In the genomic region with DNA sequence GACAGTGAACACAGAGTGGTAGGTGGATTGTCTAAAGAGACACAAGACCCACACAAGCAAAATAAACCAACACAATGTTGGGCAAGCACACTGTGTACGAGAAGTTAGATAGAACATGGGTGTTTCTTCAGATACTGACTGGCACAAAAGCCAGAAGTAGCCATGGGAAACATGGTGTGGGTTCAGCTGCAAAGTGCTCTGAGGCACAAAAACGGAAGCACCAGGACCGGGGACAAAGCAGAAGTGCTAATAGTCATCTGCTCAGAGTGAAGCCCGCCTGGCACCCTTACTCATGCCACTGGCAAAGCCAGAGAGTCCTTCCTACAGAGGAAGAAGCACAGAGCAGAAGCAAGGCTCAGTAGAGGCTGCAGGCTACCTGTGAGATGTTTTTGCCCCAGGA, we compare ENCODE assay signal across 15 mouse cellular contexts.
DNase-seq lines count a peak whose midpoint lies in the region; ATAC-seq lines count a peak whose summit lies in the region.
"Had no signal": no experiment of that assay in that cellular context is flagged by ENCODE, and none has a peak within 500 bp of the region (broad histone marks: within the 10 kb centered on the region; RNA-seq: fewer than 3 reads in every experiment).

No protein-coding gene starts in this region.

- no peak overlapping the region for H3K9ac ChIP-seq in liver, embryonic 11.5 days (ENCODE audit: low read depth, low read length)
- H3K9ac ChIP-seq in hindbrain, embryonic 14.5 days: no peak overlapping the region
- H3K9ac ChIP-seq: midbrain, embryonic 12.5 days had no signal

- peak; percentile 20 for DNase-seq in liver
- no peak for DNase-seq in liver, embryonic 11.5 days (ENCODE audit: low spot score)
- peak; percentile 34 for DNase-seq in c-Kit-positive CD71-negative TER-119-negative erythroid progenitor cells, embryonic 14.5 days (ENCODE audit: low read depth)
- DNase-seq in lung, postnatal 36 days: peak; percentile 72
- peak; percentile 65 to 67 for DNase-seq in spleen, postnatal 36 days (ENCODE audit: low spot score in 2 of 2)
- no peak for DNase-seq in testis, postnatal 10 days (ENCODE audit: low spot score)
- DNase-seq in thymus, postnatal 36 days: no peak
- DNase-seq in hindbrain, embryonic 14.5 days (ENCODE audit: low spot score): no peak
- DNase-seq: adrenal gland, postnatal 36 days; cerebellum, adult 18-20 months; embryo, embryonic 11 days had no signal

- no peak overlapping the region for H3K4me3 ChIP-seq in liver, embryonic 11.5 days (ENCODE audit: low read depth, low read length)
- H3K4me3 ChIP-seq in hindbrain, embryonic 14.5 days (replicated peaks; ENCODE audit: low read length): no peak overlapping the region
- H3K4me3 ChIP-seq: layer of hippocampus, adult 2 months; midbrain, embryonic 12.5 days had no signal

- peaks cover 10% of the 10 kb centered on the region for H3K4me1 ChIP-seq in liver, embryonic 11.5 days (replicated peaks; ENCODE audit: control insufficient read depth, insufficient read depth, low read length)
- peaks cover 13% of the 10 kb centered on the region; the same call in 1 of the 2 replicates for H3K4me1 ChIP-seq in hindbrain, embryonic 14.5 days (replicated peaks; ENCODE audit: control insufficient read depth, insufficient read depth, low read length)

- 68% methylated on average over 4 of the region's 4 CpGs for WGBS in liver, embryonic 11.5 days
- WGBS in hindbrain, embryonic 14.5 days: 85% methylated on average over 4 of the region's 4 CpGs

- H3K27ac ChIP-seq in liver, embryonic 11.5 days (ENCODE audit: low read depth, low read length): no peak overlapping the region
- H3K27ac ChIP-seq in hindbrain, embryonic 14.5 days: no peak overlapping the region
- H3K27ac ChIP-seq: layer of hippocampus, adult 2 months; midbrain, embryonic 12.5 days had no signal

- no peak for ATAC-seq in liver, embryonic 11.5 days (replicated peaks; ENCODE audit: low FRiP score)
- ATAC-seq in hindbrain, embryonic 14.5 days (ENCODE audit: low FRiP score): no peak
- ATAC-seq: forebrain, embryonic 16.5 days had no signal

- H3K9me3 ChIP-seq in liver, embryonic 11.5 days (ENCODE audit: control insufficient read depth, low read length): no peaks in the 10 kb centered on the region
- H3K9me3 ChIP-seq in hindbrain, embryonic 14.5 days (ENCODE audit: control insufficient read depth, low read length): no peaks in the 10 kb centered on the region
- H3K9me3 ChIP-seq: midbrain, embryonic 12.5 days had no signal

- no peak overlapping the region for H3K4me2 ChIP-seq in liver, embryonic 11.5 days
- H3K4me2 ChIP-seq in hindbrain, embryonic 14.5 days (replicated peaks): no peak overlapping the region
- H3K4me2 ChIP-seq: midbrain, embryonic 12.5 days had no signal

- H3K27me3 ChIP-seq in liver, embryonic 11.5 days (replicated peaks; ENCODE audit: control insufficient read depth, insufficient read depth, low read length): no peaks in the 10 kb centered on the region
- no peaks in the 10 kb centered on the region for H3K27me3 ChIP-seq in hindbrain, embryonic 14.5 days (ENCODE audit: control insufficient read depth, insufficient read depth, low read length)
- H3K27me3 ChIP-seq: CH12.LX; midbrain, embryonic 12.5 days had no signal

- no peaks in the 10 kb centered on the region for H3K36me3 ChIP-seq in liver, embryonic 11.5 days (ENCODE audit: control insufficient read depth, insufficient read depth, low read length)
- H3K36me3 ChIP-seq in hindbrain, embryonic 14.5 days (replicated peaks; ENCODE audit: control insufficient read depth, insufficient read depth): no peaks in the 10 kb centered on the region
- H3K36me3 ChIP-seq: midbrain, embryonic 12.5 days had no signal

Comparison
In these comparisons a context has a peak if more than half of its experiments do, and no peak if none do; other contexts are left out.
1. DNase-seq: peak in liver (single experiment), c-Kit-positive CD71-negative TER-119-negative erythroid progenitor cells, embryonic 14.5 days (single experiment), lung, postnatal 36 days (single experiment) and spleen, postnatal 36 days (2 of 2); none in liver, embryonic 11.5 days (single experiment), testis, postnatal 10 days (single experiment), thymus, postnatal 36 days (0 of 2) and hindbrain, embryonic 14.5 days (single experiment).